Mouse (Mus musculus) kidney, postnatal 0 days (tissue): Measurements from ENCODE around the gene Nol7. TPM values are rescaled to one million over a fixed set of nuclear protein-coding genes. Genes with fewer than 3 reads are reported as not detected.

ENCODE experiments used
- ATAC-seq: fragments of 200-750 bp; cut with Nextera tagmentation; replicated peaks from 2 replicates; pipeline ENCODE4 v1.8.0; 2017; ENCODE audit warnings: low read depth, moderate number of reproducible peaks, moderate TSS enrichment, moderate library complexity; ENCODE audit not compliant: low FRiP score
- DNase-seq: peaks from one replicate; pipeline ENCODE4 v3.0.0-alpha.2; 2016; ENCODE audit warnings: low spot score
- H3K27ac ChIP-seq: fragments of 300-500 bp; sonication (generic); 2 replicates; pipeline ENCODE4 v1.5.1; 2014; ENCODE audit warnings: mild to moderate bottlenecking
- H3K27me3 ChIP-seq: fragments of 300-500 bp; sonication (generic); 2 replicates; pipeline ENCODE4 v1.6.1; 2014; ENCODE audit warnings: low read length, mixed read lengths; ENCODE audit not compliant: insufficient read depth
- H3K36me3 ChIP-seq: fragments of 300-500 bp; sonication (generic); 2 replicates; pipeline ENCODE4 v1.6.1; 2014; ENCODE audit warnings: low read length, mixed read lengths; ENCODE audit not compliant: insufficient read depth
- H3K4me1 ChIP-seq: fragments of 300-500 bp; sonication (generic); replicated peaks from 2 replicates; pipeline ENCODE4 v1.6.1; 2014; ENCODE audit warnings: antibody characterized with exemption, low read length, mixed read lengths; ENCODE audit not compliant: insufficient read depth
- H3K4me2 ChIP-seq: fragments of 300-500 bp; sonication (generic); 2 replicates; pipeline ENCODE4 v1.6.1; 2014; ENCODE audit warnings: mild to moderate bottlenecking, low read length, moderate library complexity, mixed read lengths
- H3K4me3 ChIP-seq: fragments of 300-500 bp; sonication (generic); replicated peaks from 2 replicates; pipeline ENCODE4 v1.5.1; 2014; ENCODE audit warnings: low read depth, low read length
- H3K9ac ChIP-seq: fragments of 300-500 bp; sonication (generic); 2 replicates; pipeline ENCODE4 v1.6.1; 2014; ENCODE audit warnings: low read depth, low read length
- H3K9me3 ChIP-seq: fragments of 300-500 bp; sonication (generic); replicated peaks from 2 replicates; pipeline ENCODE4 v1.6.1; 2016; ENCODE audit warnings: low read length, inconsistent platforms, mixed read lengths
- CTCF ChIP-seq: IDR thresholded peaks from 2 replicates; pipeline ENCODE4 v1.5.1; 2016; ENCODE audit warnings: antibody characterized with exemption, low read depth, mild to moderate bottlenecking, moderate library complexity
- WGBS: fragments of 180-500 bp; shearing (Covaris S2); extraction: QIAGEN DNeasy Blood & Tissue Kit; methylation state at CpG from one replicate; pipeline ENCODE4 v1.1.7; 2014; 5-methylcytosine and 5-hydroxymethylcytosine counted together
- polyA plus RNA-seq: library from polyadenylated mRNA; unstranded; fragments of >200 nt; fragmentation: Nextera tagmentation; extraction: Ambion mirVana; gene quantifications from 2 replicates; pipeline ENCODE4 v1.2.1, GENCODE M21; 2015

The Nol7 gene
- polyA plus RNA-seq, 1 experiment from 2014 or later = 169 TPM

GRCm38 (mm10) chr13:43360534-43360933, 37.7 kb upstream of the Nol7 start:
- WGBS = 58% methylated on average over 6 of the region's 6 CpGs

GRCm38 (mm10) chr13:43362353-43362752, 35.8 kb upstream of the Nol7 start:
- H3K27ac ChIP-seq = no peak overlapping the region
- no peaks in the 10 kb centered on the region for H3K27me3 ChIP-seq
- no peaks in the 10 kb centered on the region for H3K9me3 ChIP-seq
- H3K4me2 ChIP-seq = no peak overlapping the region
- no peak overlapping the region for H3K9ac ChIP-seq
- 0 out of 2 replicates have a peak, but pooled peaks cover 6% of the 10 kb centered on the region for H3K4me1 ChIP-seq
- H3K36me3 ChIP-seq = no peaks in the 10 kb centered on the region
- WGBS = 67% methylated on average over 9 of the region's 9 CpGs
- ATAC-seq (no peak), DNase-seq (no peak)
- no peak for TF ChIP-seq CTCF
- H3K4me3 ChIP-seq = no peak overlapping the region

More at GRCm38 (mm10) chr13:43360534-43360933, 37.7 kb upstream of the Nol7 start:
- no peak overlapping the region for H3K9ac ChIP-seq
- no peak for TF ChIP-seq CTCF
- ATAC-seq = no peak
- no peak overlapping the region for H3K27ac ChIP-seq
- no peak overlapping the region for H3K4me3 ChIP-seq
- H3K4me2 ChIP-seq = no peak overlapping the region
- no peaks in the 10 kb centered on the region for H3K9me3 ChIP-seq
- no peak for DNase-seq
- H3K36me3 ChIP-seq = no peaks in the 10 kb centered on the region
- 0 out of 2 replicates have a peak, but pooled peaks cover 3% of the 10 kb centered on the region for H3K4me1 ChIP-seq
- H3K27me3 ChIP-seq = no peaks in the 10 kb centered on the region

- peak within 1 kb of the TSS; percentile 51; the same call in 1 of the 2 replicates for H3K27ac ChIP-seq
- peak within 1 kb of the TSS; percentile 72 for H3K4me2 ChIP-seq
- 15% methylated on average over 42 of the region's 42 CpGs for WGBS
- no peaks in the 10 kb centered on the region for H3K27me3 ChIP-seq
- DNase-seq (peak; percentile 91), ATAC-seq (peak; percentile 94)
- no peaks in the 10 kb centered on the region for H3K9me3 ChIP-seq
- 0 out of 2 replicates have a peak, but pooled peaks cover 6% of the 10 kb centered on the region for H3K4me1 ChIP-seq
- peak within 1 kb of the TSS; percentile 54 for H3K4me3 ChIP-seq
- H3K9ac ChIP-seq = peak within 1 kb of the TSS; percentile 65
- TF ChIP-seq CTCF = peak; percentile 93
- no peaks in the 10 kb centered on the region for H3K36me3 ChIP-seq
Observed at GRCm38 (mm10) chr13:43364985-43365824, 33.0 kb upstream of the Nol7 start, which contains the start of gene Sirt5. Sirt5 (plus strand) TSS chr13:43365496.

GRCm38 (mm10) chr13:43365825-43366184, 32.4 kb upstream of the Nol7 start:
- peak overlapping the region; percentile 65 for H3K9ac ChIP-seq
- 0 out of 2 replicates have a peak, but pooled peaks cover 6% of the 10 kb centered on the region for H3K4me1 ChIP-seq
- H3K4me2 ChIP-seq = peak overlapping the region; percentile 72
- TF ChIP-seq CTCF = no peak
- 0 out of 2 replicates have a peak, but pooled peaks cover 2% of the 10 kb centered on the region for H3K36me3 ChIP-seq
- H3K9me3 ChIP-seq = no peaks in the 10 kb centered on the region
- DNase-seq = no peak
- peak overlapping the region; percentile 51; the same call in 1 of the 2 replicates for H3K27ac ChIP-seq
- H3K27me3 ChIP-seq = no peaks in the 10 kb centered on the region
- peak overlapping the region; percentile 54 for H3K4me3 ChIP-seq
- 6% methylated on average over 11 of the region's 11 CpGs for WGBS
- ATAC-seq = peak; percentile 58; the same call in 1 of the 2 replicates

- WGBS = 76% methylated on average over 6 of the region's 6 CpGs
- Histone ChIP-seq H3K27me3 (no peaks in the 10 kb centered on the region), H3K36me3 (peaks cover 20% of the 10 kb centered on the region; the same call in 1 of the 2 replicates), H3K27ac (no peak overlapping the region), H3K9me3 (no peaks in the 10 kb centered on the region), H3K4me3 (no peak overlapping the region), H3K4me1 (0 out of 2 replicates have a peak, but pooled peaks cover 4% of the 10 kb centered on the region), H3K9ac (no peak overlapping the region), H3K4me2 (no peak overlapping the region)
- no peak for TF ChIP-seq CTCF
- no peak for ATAC-seq
- DNase-seq = no peak
Observed at GRCm38 (mm10) chr13:43370063-43370462, 28.1 kb upstream of the Nol7 start.

- no peak overlapping the region for H3K27ac ChIP-seq
- no peaks in the 10 kb centered on the region for H3K27me3 ChIP-seq
- WGBS = 94% methylated on average over 1 of the region's 1 CpGs
- H3K9me3 ChIP-seq = no peaks in the 10 kb centered on the region
- H3K4me1 ChIP-seq = no peaks in the 10 kb centered on the region
- H3K36me3 ChIP-seq = peaks cover 27% of the 10 kb centered on the region
- no peak for ATAC-seq
- H3K4me3 ChIP-seq = no peak overlapping the region
- no peak for DNase-seq
- peak; percentile 27; the same call in 1 of the 2 replicates for TF ChIP-seq CTCF
- no peak overlapping the region for H3K9ac ChIP-seq
- H3K4me2 ChIP-seq = no peak overlapping the region
Observed at GRCm38 (mm10) chr13:43372892-43373291, 25.3 kb upstream of the Nol7 start.
